Mouse (Mus musculus) liver, embryonic 16.5 days (tissue): ENCODE measurements around the gene 3110040N11Rik. TPM values are rescaled to one million over a fixed set of nuclear protein-coding genes. Genes with fewer than 3 reads are reported as not detected.

Experiments
- ATAC-seq: fragments of 200-750 bp; cut with Nextera tagmentation; 2 replicates; pipeline ENCODE4 v1.8.0; 2017; ENCODE audit warnings: low read depth, mild to moderate bottlenecking, moderate number of reproducible peaks, moderate library complexity
- H3K27ac ChIP-seq: fragments of 300-500 bp; sonication (generic); 2 replicates; pipeline ENCODE4 v1.5.1; 2014; ENCODE audit warnings: mild to moderate bottlenecking, low read length
- H3K27me3 ChIP-seq: fragments of 300-500 bp; sonication (generic); 2 replicates; pipeline ENCODE4 v1.6.1; 2014; ENCODE audit warnings: low read depth, low read length, mixed read lengths; ENCODE audit not compliant: control insufficient read depth, insufficient read depth
- H3K36me3 ChIP-seq: fragments of 300-500 bp; sonication (generic); 2 replicates; pipeline ENCODE4 v1.6.1; 2014; ENCODE audit warnings: mild to moderate bottlenecking; ENCODE audit not compliant: control insufficient read depth, insufficient read depth
- H3K4me1 ChIP-seq: fragments of 300-500 bp; sonication (generic); 2 replicates; pipeline ENCODE4 v1.6.1; 2014; ENCODE audit warnings: low read depth, low read length, mixed read lengths; ENCODE audit not compliant: control insufficient read depth
- H3K4me2 ChIP-seq: fragments of 300-500 bp; sonication (generic); 2 replicates; pipeline ENCODE4 v1.6.1; 2014; ENCODE audit warnings: low read depth, low read length, mixed read lengths
- H3K4me3 ChIP-seq: fragments of 300-500 bp; sonication (generic); 2 replicates; pipeline ENCODE4 v1.5.1; 2014; ENCODE audit warnings: low read depth, mild to moderate bottlenecking, low read length
- H3K9ac ChIP-seq: fragments of 300-500 bp; sonication (generic); 2 replicates; pipeline ENCODE4 v1.6.1; 2014; ENCODE audit warnings: low read depth, low read length
- H3K9me3 ChIP-seq: fragments of 300-500 bp; sonication (generic); replicated peaks from 2 replicates; pipeline ENCODE4 v1.6.1; 2016; ENCODE audit warnings: low read length; ENCODE audit not compliant: control insufficient read depth
- WGBS: fragments of 180-500 bp; shearing (Covaris S2); extraction: QIAGEN DNeasy Blood & Tissue Kit; methylation state at CpG from one replicate; pipeline ENCODE4 v1.1.7; 2014; ENCODE audit not compliant: insufficient replicate concordance; 5-methylcytosine and 5-hydroxymethylcytosine counted together
- polyA plus RNA-seq: library from polyadenylated mRNA; unstranded; fragments of >200 nt; fragmentation: Nextera tagmentation; extraction: Ambion mirVana; gene quantifications from 2 replicates; pipeline ENCODE4 v1.2.1, GENCODE M21; 2015

3110040N11Rik gene
- polyA plus RNA-seq, 1 experiment from 2014 or later = 19.0 TPM

GRCm38 (mm10) chr7:81747956-81748355, 41.3 kb downstream of the 3110040N11Rik start:
- ATAC-seq = no peak

GRCm38 (mm10) chr7:81744145-81744544, 45.1 kb downstream of the 3110040N11Rik start:
- no peaks in the 10 kb centered on the region for H3K4me1 ChIP-seq
- WGBS = 53% methylated on average over 4 of the region's 4 CpGs
- ATAC-seq = peak; percentile 48; the same call in 1 of the 2 replicates

More at GRCm38 (mm10) chr7:81747956-81748355, 41.3 kb downstream of the 3110040N11Rik start:
- Histone ChIP-seq H3K36me3 (no peaks in the 10 kb centered on the region), H3K9me3 (no peaks in the 10 kb centered on the region), H3K4me1 (no peaks in the 10 kb centered on the region), H3K4me2 (no peak overlapping the region), H3K27ac (no peak overlapping the region), H3K4me3 (no peak overlapping the region), H3K9ac (no peak overlapping the region), H3K27me3 (no peaks in the 10 kb centered on the region)
- 65% methylated on average over 3 of the region's 3 CpGs for WGBS

GRCm38 (mm10) chr7:81740010-81740409, 49.3 kb downstream of the 3110040N11Rik start:
- no peaks in the 10 kb centered on the region for H3K9me3 ChIP-seq
- ATAC-seq = no peak
- H3K4me2 ChIP-seq = no peak overlapping the region
- H3K4me1 ChIP-seq = no peaks in the 10 kb centered on the region
- no peak overlapping the region for H3K4me3 ChIP-seq
- no peaks in the 10 kb centered on the region for H3K36me3 ChIP-seq
- H3K9ac ChIP-seq = no peak overlapping the region
- WGBS = 56% methylated on average over 7 of the region's 7 CpGs
- H3K27ac ChIP-seq = no peak overlapping the region
- H3K27me3 ChIP-seq = no peaks in the 10 kb centered on the region

More at GRCm38 (mm10) chr7:81744145-81744544, 45.1 kb downstream of the 3110040N11Rik start:
- no peak overlapping the region for H3K4me3 ChIP-seq
- no peaks in the 10 kb centered on the region for H3K27me3 ChIP-seq
- H3K36me3 ChIP-seq = no peaks in the 10 kb centered on the region
- H3K9ac ChIP-seq = no peak overlapping the region
- H3K4me2 ChIP-seq = no peak overlapping the region
- H3K27ac ChIP-seq = no peak overlapping the region
- H3K9me3 ChIP-seq = no peaks in the 10 kb centered on the region

- Histone ChIP-seq H3K4me3 (no peak overlapping the region), H3K27me3 (no peaks in the 10 kb centered on the region), H3K4me2 (no peak overlapping the region), H3K4me1 (no peaks in the 10 kb centered on the region), H3K9ac (no peak overlapping the region), H3K36me3 (no peaks in the 10 kb centered on the region), H3K9me3 (no peaks in the 10 kb centered on the region), H3K27ac (no peak overlapping the region)
- 53% methylated on average over 8 of the region's 8 CpGs for WGBS
- no peak for ATAC-seq
These were observed 50.4 kb downstream of the 3110040N11Rik start for GRCm38 (mm10) chr7:81738720-81739385.

GRCm38 (mm10) chr7:81735300-81736048, 53.8 kb downstream of the 3110040N11Rik start:
- H3K9me3 ChIP-seq = no peaks in the 10 kb centered on the region
- no peak overlapping the region for H3K27ac ChIP-seq
- ATAC-seq = no peak

GRCm38 (mm10) chr7:81732183-81733089, 56.8 kb downstream of the 3110040N11Rik start:
- no peak for ATAC-seq
- no peak overlapping the region for H3K4me2 ChIP-seq
- 54% methylated on average over 12 of the region's 12 CpGs for WGBS
- no peaks in the 10 kb centered on the region for H3K9me3 ChIP-seq
- no peaks in the 10 kb centered on the region; the same call in 1 of the 2 replicates for H3K4me1 ChIP-seq
- no peak overlapping the region for H3K27ac ChIP-seq
- no peaks in the 10 kb centered on the region for H3K27me3 ChIP-seq
- no peak overlapping the region for H3K4me3 ChIP-seq
- H3K36me3 ChIP-seq = no peaks in the 10 kb centered on the region
- no peak overlapping the region for H3K9ac ChIP-seq

More at GRCm38 (mm10) chr7:81735300-81736048, 53.8 kb downstream of the 3110040N11Rik start:
- H3K36me3 ChIP-seq = no peaks in the 10 kb centered on the region
- H3K4me3 ChIP-seq = no peak overlapping the region
- H3K4me1 ChIP-seq = no peaks in the 10 kb centered on the region
- 51% methylated on average over 9 of the region's 9 CpGs for WGBS
- no peak overlapping the region for H3K4me2 ChIP-seq
- no peaks in the 10 kb centered on the region for H3K27me3 ChIP-seq
- no peak overlapping the region for H3K9ac ChIP-seq

Other genes starting within 250 kb of the 3110040N11Rik start
- gene Fsd2, start 222.5 kb downstream of the 3110040N11Rik start, polyA plus RNA-seq = 0.21 and 0.59 TPM in 2 replicates
- 1.5 and 2.4 TPM in 2 replicates for gene Whamm, start 218.2 kb downstream of the 3110040N11Rik start, polyA plus RNA-seq
- 2.8 and 3.3 TPM in 2 replicates for gene Homer2, start 82.0 kb downstream of the 3110040N11Rik start, polyA plus RNA-seq
- gene Ramac, start 26.6 kb downstream of the 3110040N11Rik start, polyA plus RNA-seq = 52.9 and 62.2 TPM in 2 replicates
- 13.5 and 14.0 TPM in 2 replicates for gene Btbd1, start 40.0 kb upstream of the 3110040N11Rik start, polyA plus RNA-seq
- gene Gm10160, start 66.3 kb upstream of the 3110040N11Rik start, polyA plus RNA-seq = not detected in 2 replicates
- gene Tm6sf1, start 69.5 kb upstream of the 3110040N11Rik start, polyA plus RNA-seq = 9.6 and 10.4 TPM in 2 replicates
- 0.29 and 0.39 TPM in 2 replicates for gene Hdgfl3, start 145.0 kb upstream of the 3110040N11Rik start, polyA plus RNA-seq
- 0.35 and 0.39 TPM in 2 replicates for gene Bnc1, start 202.8 kb upstream of the 3110040N11Rik start, polyA plus RNA-seq